8 mouse cellular contexts compared by ENCODE assay signal in the genomic region with DNA sequence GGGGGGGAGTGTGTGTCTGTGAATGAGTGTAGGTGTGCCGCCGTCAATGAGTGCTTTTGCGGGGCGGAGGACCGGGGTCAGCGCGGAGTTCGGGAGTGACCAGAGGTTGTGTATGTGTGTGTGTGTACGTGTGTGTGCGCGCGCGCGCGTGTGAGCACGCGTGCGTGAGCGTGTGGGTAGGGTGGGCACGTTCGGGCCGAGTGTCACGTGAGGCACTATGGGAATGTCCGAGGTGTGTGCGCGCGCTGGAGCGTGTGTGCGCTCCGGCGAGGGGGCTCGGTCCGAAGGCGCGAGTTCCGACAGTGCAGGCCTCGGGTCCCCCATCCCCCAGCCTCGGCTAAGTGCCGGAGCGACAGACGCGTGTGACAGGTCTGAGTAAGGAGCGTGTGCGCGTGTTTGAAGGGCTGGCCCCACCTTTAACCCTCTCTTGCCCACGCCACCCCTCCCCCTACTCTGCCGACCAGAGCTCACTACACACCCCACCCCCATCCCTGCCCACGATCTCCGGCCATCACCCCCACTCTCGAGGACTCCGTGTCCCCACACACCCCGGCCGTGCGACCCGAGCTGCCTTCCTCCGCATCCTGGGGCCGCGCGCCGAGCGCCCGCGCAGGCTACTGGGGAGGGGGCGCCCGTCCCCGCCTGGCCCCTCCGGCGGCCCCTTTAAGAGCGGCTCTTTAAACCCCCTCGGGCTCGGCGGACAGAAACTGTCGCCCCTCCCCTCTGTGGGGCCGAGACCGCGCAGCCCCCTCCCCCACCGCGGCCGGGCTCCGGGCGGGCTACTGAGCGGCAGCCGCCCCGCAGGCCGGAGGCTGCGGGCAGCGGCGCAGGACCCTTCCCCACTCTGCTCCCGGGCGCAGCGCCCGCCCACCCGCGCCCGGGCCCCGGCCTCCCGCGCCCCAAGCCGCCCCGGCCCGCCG. TPM values are rescaled to one million over a fixed set of nuclear protein-coding genes. Genes with fewer than 3 reads are reported as not detected.
A peak's percentile ranks its signal among the peaks of the same experiment; 100 is the strongest.
DNase-seq lines count a peak whose midpoint lies in the region; ATAC-seq and TF ChIP-seq lines count a peak whose summit lies in the region.

No protein-coding gene starts in this region.

- H3K4me2 ChIP-seq in embryonic facial prominence, embryonic 13.5 days, result peak overlapping the region; percentile 83
- H3K4me2 ChIP-seq in heart, embryonic 12.5 days, result peak overlapping the region; percentile 82
- peak overlapping the region; percentile 97 for H3K4me2 ChIP-seq in kidney, postnatal 0 days (ENCODE audit: low read length)
- peak overlapping the region; percentile 92 for H3K4me2 ChIP-seq in liver, embryonic 12.5 days
- H3K4me2 ChIP-seq in myocyte (ENCODE audit: low read depth), result peak overlapping the region; percentile 64

- peak overlapping the region; percentile 83 for H3K9ac ChIP-seq in embryonic facial prominence, embryonic 13.5 days
- peak overlapping the region; percentile 87 for H3K9ac ChIP-seq in heart, embryonic 12.5 days
- peak overlapping the region; percentile 69 for H3K9ac ChIP-seq in kidney, postnatal 0 days (ENCODE audit: low read depth, low read length)
- H3K9ac ChIP-seq in liver, embryonic 12.5 days, result peak overlapping the region; percentile 67

- no peak for TF ChIP-seq CTCF in kidney, postnatal 0 days (IDR thresholded peaks at IDR 0.05; ENCODE audit: low read depth)

- H3K79me2 ChIP-seq in myocyte (ENCODE audit: control insufficient read depth, insufficient read depth), result no peaks in the 10 kb centered on the region

- WGBS in embryonic facial prominence, embryonic 13.5 days, result under 1% methylated on average over 91 of the region's 102 CpGs
- under 1% methylated on average over 87 of the region's 102 CpGs for WGBS in heart, embryonic 12.5 days
- WGBS in kidney, postnatal 0 days, result under 1% methylated on average over 72 of the region's 102 CpGs
- WGBS in liver, embryonic 12.5 days (ENCODE audit: insufficient replicate concordance), result 3% methylated on average over 92 of the region's 102 CpGs

- peak overlapping the region; percentile 93 for H3K27ac ChIP-seq in embryonic facial prominence, embryonic 13.5 days
- H3K27ac ChIP-seq in heart, embryonic 12.5 days (ENCODE audit: poor library complexity, severe bottlenecking), result peak overlapping the region; percentile 86
- peak overlapping the region; percentile 72 for H3K27ac ChIP-seq in kidney, postnatal 0 days
- H3K27ac ChIP-seq in liver, embryonic 12.5 days, result peak overlapping the region; percentile 59

- H3K4me1 ChIP-seq in embryonic facial prominence, embryonic 13.5 days, result peaks cover 59% of the 10 kb centered on the region
- peaks cover 53% of the 10 kb centered on the region for H3K4me1 ChIP-seq in heart, embryonic 12.5 days (replicated peaks)
- H3K4me1 ChIP-seq in kidney, postnatal 0 days (replicated peaks; ENCODE audit: insufficient read depth, low read length), result peaks cover 11% of the 10 kb centered on the region; the same call in 1 of the 2 replicates
- peaks cover 53% of the 10 kb centered on the region for H3K4me1 ChIP-seq in liver, embryonic 12.5 days

- peak overlapping the region; percentile 83 for H3K4me3 ChIP-seq in embryonic facial prominence, embryonic 13.5 days
- peak overlapping the region; percentile 93 for H3K4me3 ChIP-seq in heart, embryonic 12.5 days
- H3K4me3 ChIP-seq in kidney, postnatal 0 days (replicated peaks; ENCODE audit: low read depth, low read length), result peak overlapping the region; percentile 70
- H3K4me3 ChIP-seq in liver, embryonic 12.5 days, result peak overlapping the region; percentile 66
- no peak overlapping the region for H3K4me3 ChIP-seq in myocyte

- H3K27me3 ChIP-seq in embryonic facial prominence, embryonic 13.5 days, result no peaks in the 10 kb centered on the region; the same call in 1 of the 2 replicates
- 0 out of 2 replicates have a peak, but pooled peaks cover 15% of the 10 kb centered on the region for H3K27me3 ChIP-seq in heart, embryonic 12.5 days (replicated peaks)
- H3K27me3 ChIP-seq in kidney, postnatal 0 days (ENCODE audit: insufficient read depth, low read length), result no peaks in the 10 kb centered on the region
- peaks cover 59% of the 10 kb centered on the region for H3K27me3 ChIP-seq in liver, embryonic 12.5 days (replicated peaks)
- peaks cover 40% of the 10 kb centered on the region for H3K27me3 ChIP-seq in myocyte (ENCODE audit: control insufficient read depth, insufficient read depth, insufficient read length)

- H3ac ChIP-seq in myocyte (ENCODE audit: control insufficient read depth, insufficient read length), result peak overlapping the region; percentile 6

- peak; percentile 84 for DNase-seq in 416B (ENCODE audit: low read depth)
- DNase-seq in adrenal gland, postnatal 25 days, result peak; percentile 45
- peak; percentile 67 for DNase-seq in kidney, postnatal 0 days (ENCODE audit: low spot score)
- no peak for DNase-seq in adipocyte (ENCODE audit: low spot score)

- no peak for TF ChIP-seq POLR2A in myocyte (IDR thresholded peaks at IDR 0.05; ENCODE audit: insufficient read length, low read depth)

- peak; percentile 46 for ATAC-seq in embryonic facial prominence, embryonic 13.5 days (ENCODE audit: insufficient number of reproducible peaks, insufficient read depth, low FRiP score, low TSS enrichment, low read depth)
- peak; percentile 70 for ATAC-seq in heart, embryonic 12.5 days (ENCODE audit: insufficient number of reproducible peaks, low FRiP score)
- peak; percentile 68 for ATAC-seq in kidney, postnatal 0 days (replicated peaks; ENCODE audit: low FRiP score, low read depth)
- peak; percentile 28; the same call in 1 of the 2 replicates for ATAC-seq in liver, embryonic 12.5 days

- no peaks in the 10 kb centered on the region for H3K9me3 ChIP-seq in embryonic facial prominence, embryonic 13.5 days
- no peaks in the 10 kb centered on the region for H3K9me3 ChIP-seq in heart, embryonic 12.5 days (replicated peaks)
- H3K9me3 ChIP-seq in kidney, postnatal 0 days (replicated peaks; ENCODE audit: low read length), result no peaks in the 10 kb centered on the region
- H3K9me3 ChIP-seq in liver, embryonic 12.5 days (replicated peaks), result no peaks in the 10 kb centered on the region

- peaks cover 41% of the 10 kb centered on the region for H3K36me3 ChIP-seq in embryonic facial prominence, embryonic 13.5 days
- H3K36me3 ChIP-seq in heart, embryonic 12.5 days, result peaks cover 25% of the 10 kb centered on the region
- no peaks in the 10 kb centered on the region; the same call in 1 of the 2 replicates for H3K36me3 ChIP-seq in kidney, postnatal 0 days (ENCODE audit: insufficient read depth, low read length)
- peaks cover 29% of the 10 kb centered on the region for H3K36me3 ChIP-seq in liver, embryonic 12.5 days
- H3K36me3 ChIP-seq in myocyte (ENCODE audit: control insufficient read depth, insufficient read depth), result no peaks in the 10 kb centered on the region

TF ChIP-seq in myocyte, 11 proteins besides CTCF, POLR2A, EP300 and RAD21:
- TF ChIP-seq TCF12 (IDR thresholded peaks at IDR 0.05; ENCODE audit: insufficient read depth, poor library complexity, severe bottlenecking), result no peak
- no peak for TF ChIP-seq USF1 (IDR thresholded peaks at IDR 0.05; ENCODE audit: low read depth)
- TF ChIP-seq REST (IDR thresholded peaks at IDR 0.05; ENCODE audit: insufficient read depth, insufficient read length), result no peak
- no peak for TF ChIP-seq POLR2AphosphoS2 (IDR thresholded peaks at IDR 0.05; ENCODE audit: insufficient read length, low read depth)
- TF ChIP-seq MAX (IDR thresholded peaks at IDR 0.05; ENCODE audit: low read depth), result no peak
- no peak for TF ChIP-seq CEBPB (IDR thresholded peaks at IDR 0.05; ENCODE audit: insufficient read depth, poor library complexity, severe bottlenecking)
- no peak for TF ChIP-seq MYOG (IDR thresholded peaks at IDR 0.05; ENCODE audit: control insufficient read depth in 1 of 3, insufficient read depth in 1 of 3, insufficient read length in 2 of 3, low read depth in 2 of 3)
- TF ChIP-seq MYOD1 (IDR thresholded peaks at IDR 0.05; ENCODE audit: control insufficient read depth in 1 of 3, insufficient read length in 2 of 3, low read depth in 2 of 3), result no peak
- no peak for TF ChIP-seq E2F4 (IDR thresholded peaks at IDR 0.05; ENCODE audit: insufficient read depth)
- no peak for TF ChIP-seq SRF (IDR thresholded peaks at IDR 0.05; ENCODE audit: control insufficient read depth, insufficient read length, low read depth)
- no peak for TF ChIP-seq TCF3 (IDR thresholded peaks at IDR 0.05; ENCODE audit: insufficient read length, low read depth)
TF ChIP-seq in myocyte: peak in this region for 0.

RNA-seq across cellular contexts. Expression of gene Tbkbp1, which starts 0.6 kb away (rescaled TPM):
- 11.1 and 12.7 TPM in 2 replicates for total RNA-seq in adrenal gland, postnatal 25 days (2021)
- 7.8 and 8.5 TPM in 2 replicates for polyA plus RNA-seq in embryonic facial prominence, embryonic 13.5 days (2015; fragmentation: Nextera tagmentation; extraction: Ambion mirVana)
- polyA plus RNA-seq in heart, embryonic 12.5 days (2016; fragmentation: Nextera tagmentation; extraction: Ambion mirVana), result 10.6 and 12.6 TPM in 2 replicates
- polyA plus RNA-seq in kidney, postnatal 0 days (2015; fragmentation: Nextera tagmentation; extraction: Ambion mirVana), result 4.6 and 5.5 TPM in 2 replicates
- polyA plus RNA-seq in liver, embryonic 12.5 days (2016; fragmentation: Nextera tagmentation; extraction: Ambion mirVana), result 3.6 and 4.0 TPM in 2 replicates
- 0.22 TPM for polyA plus RNA-seq in myocyte (2012; fragmentation: generic; extraction: Trizol)

RNA-seq across cellular contexts. Expression of gene Tbx21, which starts 35.5 kb away (rescaled TPM):
- 0.39 TPM in 1 of 2 replicates, not detected in the other for total RNA-seq in adrenal gland, postnatal 25 days (2021)
- polyA plus RNA-seq in embryonic facial prominence, embryonic 13.5 days (2015; fragmentation: Nextera tagmentation; extraction: Ambion mirVana), result 0.08 and 0.10 TPM in 2 replicates
- not detected in 2 replicates for polyA plus RNA-seq in heart, embryonic 12.5 days (2016; fragmentation: Nextera tagmentation; extraction: Ambion mirVana)
- 0.15 TPM in 1 of 2 replicates, not detected in the other for polyA plus RNA-seq in kidney, postnatal 0 days (2015; fragmentation: Nextera tagmentation; extraction: Ambion mirVana)
- not detected in 2 replicates for polyA plus RNA-seq in liver, embryonic 12.5 days (2016; fragmentation: Nextera tagmentation; extraction: Ambion mirVana)
- not detected for polyA plus RNA-seq in myocyte (2012; fragmentation: generic; extraction: Trizol)

RNA-seq across cellular contexts. Expression of gene Kpnb1, which starts 37.0 kb away (rescaled TPM):
- 116 and 120 TPM in 2 replicates for total RNA-seq in adrenal gland, postnatal 25 days (2021)
- polyA plus RNA-seq in embryonic facial prominence, embryonic 13.5 days (2015; fragmentation: Nextera tagmentation; extraction: Ambion mirVana), result 59.7 and 62.6 TPM in 2 replicates
- 41.7 and 45.4 TPM in 2 replicates for polyA plus RNA-seq in heart, embryonic 12.5 days (2016; fragmentation: Nextera tagmentation; extraction: Ambion mirVana)
- polyA plus RNA-seq in kidney, postnatal 0 days (2015; fragmentation: Nextera tagmentation; extraction: Ambion mirVana), result 34.0 and 35.8 TPM in 2 replicates
- 38.5 and 39.3 TPM in 2 replicates for polyA plus RNA-seq in liver, embryonic 12.5 days (2016; fragmentation: Nextera tagmentation; extraction: Ambion mirVana)
- 103 TPM for polyA plus RNA-seq in myocyte (2012; fragmentation: generic; extraction: Trizol)
